Mouse (Mus musculus) heart, postnatal 10 days (tissue): ENCODE data around the gene Hmgn1. TPM values are rescaled to one million over a fixed set of nuclear protein-coding genes. Genes with fewer than 3 reads are reported as not detected.
"Not testable (repeated sequence)": the region's sequence is repeated elsewhere in the genome, so short reads cannot be mapped to it uniquely, and the experiment has no call there.

Experiments
- DNase-seq, 2 experiments: peaks; one replicate each; pipeline ENCODE4 v3.0.0; 2021
- intact Hi-C: fragments of 180-260 bp; cut with DNase I; formaldehyde crosslinking; loops from one replicate; pipeline ENCODE4 v1.15.1; 2025
- total RNA-seq, 2 experiments: library from RNA; stranded (reverse); gene quantifications; 2 replicates each; pipeline ENCODE4 v1.2.3; 2021

Gene Hmgn1
- total RNA-seq, 2 experiments from 2014 or later, result 94.6 to 120 TPM

DNA sequence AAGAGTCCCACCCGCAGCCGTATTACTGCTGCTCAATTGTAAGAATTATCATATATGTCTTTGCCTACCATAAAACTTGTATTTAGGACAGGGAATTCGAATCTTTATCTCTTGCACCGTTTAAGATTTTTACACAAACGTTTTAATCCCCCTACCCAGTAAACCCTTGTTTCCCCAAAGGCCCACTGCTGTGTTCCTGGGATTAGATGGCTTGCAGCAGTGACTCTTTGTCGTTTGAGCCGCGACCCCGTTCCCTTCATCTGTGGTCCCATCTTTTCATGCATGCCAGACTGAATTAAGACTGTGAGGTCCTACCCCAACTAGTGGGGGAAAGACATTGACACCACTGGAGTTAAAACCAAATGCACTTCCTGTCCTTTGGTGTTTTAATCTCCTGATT, 937 bp upstream of the Hmgn1 start:
- no peak for DNase-seq
- intact Hi-C loops, result loop anchor here (2.0 kb wide), 1 partner anchor 16 kb away; the partner anchor contains the start of gene Wrb

DNA sequence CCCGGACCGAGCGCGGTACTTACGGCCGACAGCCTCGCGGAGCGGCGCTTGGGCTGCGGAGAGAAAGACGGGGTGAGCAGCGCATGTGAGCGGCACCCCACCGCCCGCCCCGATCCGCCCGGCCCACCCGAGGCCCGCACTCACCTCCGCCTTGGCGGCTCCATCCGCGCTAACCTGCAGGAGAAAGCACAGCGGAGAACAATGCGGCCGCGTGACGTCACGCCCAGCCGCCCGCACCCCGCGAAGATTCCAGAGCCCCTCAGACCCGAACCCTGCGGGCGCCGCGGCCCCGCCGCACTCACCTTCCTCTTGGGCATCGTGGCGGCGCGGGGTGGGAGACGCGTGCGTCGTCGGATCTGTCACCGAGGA, 257 bp downstream of the Hmgn1 start:
- intact Hi-C loops, result loop anchor here (1.0 kb wide), 1 partner anchor 43 kb away; no protein-coding TSS in a partner anchor
- no peak for DNase-seq

DNA sequence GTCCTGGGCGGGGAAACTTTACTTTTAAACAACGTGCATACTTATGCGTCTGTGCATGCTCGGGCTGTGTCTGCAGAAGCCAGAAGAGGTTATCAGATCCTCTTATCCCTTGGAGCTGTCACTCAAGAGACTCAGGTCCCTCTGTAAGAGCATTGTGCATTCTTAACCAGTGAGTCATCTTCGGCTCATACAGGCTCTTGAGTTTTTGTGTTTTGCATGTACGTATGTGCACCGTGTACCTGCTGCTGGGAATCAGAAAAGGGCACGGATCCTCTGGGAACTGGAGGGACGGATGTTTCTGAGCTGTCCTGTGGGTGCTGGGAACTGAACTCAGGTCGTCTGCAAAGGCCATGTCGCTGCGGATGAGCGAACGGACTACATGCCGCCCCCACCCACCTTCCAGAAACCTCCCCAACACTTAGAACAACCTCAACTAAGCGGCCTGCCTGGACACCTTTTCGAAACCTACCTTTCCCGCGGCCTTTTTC, 801 bp downstream of the Hmgn1 start:
- intact Hi-C loops, result loop anchor here (1.0 kb wide), 1 partner anchor 42 kb away; no protein-coding TSS in a partner anchor
- peak; percentile 14 to 30 for DNase-seq

DNA sequence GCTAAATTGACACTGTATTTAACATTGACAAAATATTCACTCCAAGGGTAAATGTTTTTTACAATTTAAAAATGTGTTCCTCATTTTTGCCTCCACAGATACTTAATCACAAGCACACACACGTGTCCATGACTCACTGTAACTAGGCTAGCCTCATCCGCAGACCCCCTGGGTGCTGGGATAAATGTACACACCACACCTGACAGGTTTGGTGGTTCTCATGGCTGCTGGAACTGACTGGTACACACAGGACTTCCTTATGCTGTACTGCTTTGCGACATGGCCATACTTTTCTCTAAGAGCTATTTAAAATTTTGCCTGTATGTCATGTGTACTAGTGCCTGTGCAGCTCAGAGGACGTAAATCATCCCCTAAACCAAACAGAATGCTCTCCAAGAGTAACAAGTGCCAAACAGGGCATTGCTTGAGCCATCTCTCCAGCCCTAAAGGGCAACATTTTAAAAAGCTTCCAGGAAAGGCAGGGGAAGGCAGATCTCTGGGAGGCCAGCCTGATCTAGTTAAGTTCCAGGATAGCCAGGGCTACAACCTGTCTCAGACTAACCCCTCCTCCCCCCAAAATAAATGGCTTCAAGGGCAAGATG, 7.4 kb downstream of the Hmgn1 start:
- intact Hi-C loops, result no loop called here
- DNase-seq, result no peak

DNA sequence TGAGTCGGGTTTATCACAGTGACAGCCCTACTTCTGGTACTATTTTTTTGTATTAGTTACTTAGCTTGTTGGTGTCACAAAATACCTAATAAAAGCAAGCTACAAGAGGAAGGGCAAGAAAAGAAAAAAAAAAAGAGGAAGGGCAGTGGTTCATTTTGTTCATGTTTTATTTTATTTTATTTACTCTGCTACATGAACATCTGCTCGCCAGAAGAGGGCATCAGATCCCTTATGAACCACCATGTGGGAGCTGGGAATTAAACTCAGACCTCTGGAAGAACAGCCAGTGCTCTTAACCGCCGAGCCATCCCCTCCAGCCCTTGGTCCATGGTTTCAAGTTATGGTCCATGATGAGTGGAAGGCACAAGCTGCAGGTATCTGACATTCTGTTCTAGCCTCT, 12.8 kb downstream of the Hmgn1 start:
- no peak for DNase-seq
- intact Hi-C loops, result no loop called here

DNA sequence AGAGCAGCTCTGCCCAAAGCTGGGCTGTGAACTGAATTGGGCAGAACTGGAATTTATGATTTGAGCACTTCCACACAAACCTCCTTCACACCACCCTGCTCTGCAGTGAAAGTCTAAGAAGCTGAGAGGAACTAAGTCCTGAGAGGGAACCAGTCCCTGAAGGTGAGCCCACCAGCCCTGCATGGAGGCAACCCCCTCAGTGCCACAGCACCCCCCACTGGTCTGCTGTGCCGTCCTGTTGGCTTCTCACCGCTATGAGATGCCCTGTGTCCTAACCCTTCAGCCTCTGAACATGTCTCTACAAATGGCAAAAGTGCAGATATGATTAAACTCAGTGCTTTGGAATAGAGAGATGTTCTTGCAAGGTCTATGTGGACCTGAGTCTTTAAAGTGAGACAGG, 14.8 kb downstream of the Hmgn1 start:
- no peak for DNase-seq
- intact Hi-C loops, result no loop called here

DNA sequence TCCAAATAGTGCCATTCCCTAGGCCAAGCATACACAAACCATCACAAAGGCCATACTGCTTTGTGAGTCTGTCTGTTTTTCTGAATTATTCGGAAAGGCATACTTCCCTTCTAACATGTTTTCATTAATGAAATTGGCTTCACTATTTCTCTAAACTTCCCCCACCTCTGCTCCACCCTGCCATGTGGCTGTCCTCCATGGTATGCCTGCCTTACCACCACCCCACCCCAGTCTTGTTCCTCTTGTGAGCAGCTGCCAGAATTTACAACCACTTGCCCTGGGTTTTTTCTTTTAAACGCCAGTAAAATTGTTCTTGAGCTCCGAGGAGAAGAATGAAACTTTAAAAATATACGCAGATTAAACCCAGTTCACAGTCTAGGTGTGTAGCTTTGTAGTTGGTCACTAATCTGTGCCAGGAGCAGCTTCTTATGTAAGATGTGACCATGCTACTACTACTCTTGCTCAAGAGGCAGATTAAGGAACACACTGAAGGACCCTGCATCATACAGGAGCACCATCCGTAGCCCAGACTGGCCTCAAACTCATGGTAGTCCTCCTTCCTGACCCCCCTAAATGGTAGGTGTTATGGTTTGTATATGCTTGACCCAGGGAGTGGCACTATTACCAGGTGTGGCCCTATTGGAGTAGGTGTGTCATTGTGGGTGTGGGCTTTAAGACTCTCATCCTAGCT, 16.7 kb downstream of the Hmgn1 start:
- intact Hi-C loops, result no loop called here
- DNase-seq, result no peak

DNA sequence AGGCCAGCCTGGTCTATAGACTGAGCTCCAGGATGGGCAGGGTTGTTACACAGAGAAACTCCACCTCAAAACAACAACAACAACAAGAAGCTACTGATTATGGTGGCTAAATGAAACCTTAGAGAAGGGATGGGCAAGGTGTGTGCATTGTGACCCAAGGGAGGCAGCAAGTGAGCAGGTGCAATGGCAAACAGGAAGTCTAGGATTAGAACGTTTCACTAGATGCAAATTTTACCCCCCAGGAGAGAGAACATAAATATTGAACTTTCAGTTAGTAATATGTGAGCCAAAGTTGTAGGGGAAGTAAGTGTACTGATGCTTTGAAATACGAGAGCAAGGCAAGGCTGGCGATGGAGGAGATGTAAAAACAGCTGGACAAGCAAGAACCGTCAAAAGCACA, 17.9 kb downstream of the Hmgn1 start:
- intact Hi-C loops, result no loop called here
- DNase-seq, result no peak

DNA sequence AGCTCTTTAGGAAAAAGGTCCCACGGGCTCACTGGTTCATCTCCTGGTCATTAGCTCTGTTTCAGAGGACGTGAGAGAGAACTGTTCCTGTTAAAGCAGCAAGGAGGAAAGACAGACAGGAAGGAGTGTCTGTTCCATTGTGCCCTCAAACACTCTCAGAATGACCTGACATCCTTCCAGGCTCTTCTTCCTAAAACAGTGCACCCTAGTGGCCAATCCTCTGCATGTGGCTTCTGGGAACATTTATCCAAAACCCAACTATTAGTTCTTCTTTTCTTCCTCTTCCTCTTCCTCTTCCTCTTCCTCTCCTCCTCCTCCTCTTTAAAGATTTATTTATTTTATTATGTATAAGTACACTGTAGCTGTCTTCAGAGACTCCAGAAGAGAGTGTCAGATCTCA, 24.5 kb downstream of the Hmgn1 start:
- intact Hi-C loops, result no loop called here
- DNase-seq, result peak in 1 of 2 experiments; percentile 62

DNA sequence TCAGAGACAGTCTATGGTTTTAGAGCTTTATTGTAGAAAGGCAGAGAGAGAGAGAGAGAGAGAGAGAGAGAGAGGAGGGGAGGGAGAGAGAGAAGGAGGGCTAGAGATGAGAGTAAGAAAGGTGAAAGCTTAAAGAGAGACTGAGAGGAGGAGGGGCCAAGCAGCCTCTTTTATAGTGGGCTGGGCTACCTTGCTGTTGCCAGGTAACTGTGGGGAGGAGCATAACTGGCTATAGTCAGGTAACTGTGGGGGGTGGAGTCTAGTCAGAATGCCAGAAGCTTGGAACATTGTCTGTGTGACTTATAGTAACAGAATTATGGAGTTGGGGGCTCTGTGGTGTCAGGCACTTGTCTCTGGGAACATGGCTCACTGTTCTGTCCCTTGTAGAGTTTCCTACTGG, 29.7 kb downstream of the Hmgn1 start:
- intact Hi-C loops, DNase-seq: not testable (repeated sequence)

DNA sequence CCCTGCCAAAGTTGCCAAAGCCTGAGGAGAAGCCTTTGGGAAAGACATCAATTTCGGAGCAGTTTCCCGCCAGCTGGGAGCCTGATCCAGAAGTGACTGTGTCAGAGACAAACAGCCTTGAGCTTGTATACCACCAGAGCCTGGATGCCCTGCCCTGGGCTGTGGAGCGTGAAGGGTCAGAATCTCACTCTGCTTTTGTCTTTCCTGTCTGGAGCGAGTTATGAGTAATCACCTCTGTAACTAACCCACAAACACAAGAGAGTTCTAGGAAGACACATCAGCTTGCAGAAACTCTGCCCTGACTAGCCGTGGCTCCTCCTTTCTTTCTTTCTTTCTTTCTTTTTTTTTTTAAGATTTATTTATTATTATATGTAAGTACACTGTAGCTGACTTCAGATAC, 31.6 kb downstream of the Hmgn1 start:
- intact Hi-C loops, result no loop called here
- no peak for DNase-seq

DNA sequence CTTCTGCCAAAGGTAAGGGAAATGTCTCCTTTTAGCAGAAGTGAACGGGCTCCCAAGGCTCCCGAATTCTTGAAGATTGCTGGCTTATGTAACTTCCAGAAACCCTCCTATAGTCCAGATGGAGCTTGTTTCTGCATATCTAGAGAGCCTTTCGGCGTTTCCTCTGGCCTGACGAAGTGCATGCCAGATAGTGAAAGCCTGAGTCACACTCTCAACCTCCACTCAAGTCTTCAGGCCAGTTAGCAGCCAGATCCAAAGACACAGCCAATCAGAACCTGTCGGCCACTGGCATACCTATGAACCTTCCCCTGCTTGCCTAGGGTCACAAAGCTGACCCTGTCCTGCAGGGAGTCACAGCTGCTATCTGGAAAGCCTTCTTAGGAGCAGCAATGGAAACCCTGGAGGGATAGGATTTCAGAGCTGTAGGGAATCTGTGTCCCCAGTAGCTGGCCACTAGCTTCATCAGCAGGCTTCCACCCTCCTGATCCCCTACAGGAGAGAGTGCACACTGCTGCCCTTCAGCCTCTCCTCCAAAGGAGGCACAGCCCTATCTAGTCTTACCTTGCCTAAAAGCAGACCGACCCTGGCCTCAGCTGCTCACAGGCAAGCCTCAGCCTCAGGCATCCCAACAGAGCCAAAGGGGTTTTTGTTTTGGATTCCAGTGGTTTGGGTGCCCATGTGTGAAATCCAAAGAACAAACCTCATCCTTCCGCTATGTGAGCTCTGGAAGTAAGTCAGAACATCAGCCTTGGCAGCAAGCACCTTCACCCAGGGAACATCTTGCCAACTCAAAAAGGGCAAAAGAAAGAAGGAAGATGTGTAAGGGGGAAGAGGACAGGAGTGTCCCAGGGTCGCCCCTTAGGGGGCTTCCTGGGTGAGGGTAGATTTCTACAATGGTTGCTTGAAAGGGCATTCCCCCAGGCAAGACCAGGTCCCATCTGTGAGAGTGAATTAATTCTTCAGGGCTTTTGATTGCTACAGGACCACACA, 35.7 kb downstream of the Hmgn1 start:
- intact Hi-C loops, result no loop called here

DNA sequence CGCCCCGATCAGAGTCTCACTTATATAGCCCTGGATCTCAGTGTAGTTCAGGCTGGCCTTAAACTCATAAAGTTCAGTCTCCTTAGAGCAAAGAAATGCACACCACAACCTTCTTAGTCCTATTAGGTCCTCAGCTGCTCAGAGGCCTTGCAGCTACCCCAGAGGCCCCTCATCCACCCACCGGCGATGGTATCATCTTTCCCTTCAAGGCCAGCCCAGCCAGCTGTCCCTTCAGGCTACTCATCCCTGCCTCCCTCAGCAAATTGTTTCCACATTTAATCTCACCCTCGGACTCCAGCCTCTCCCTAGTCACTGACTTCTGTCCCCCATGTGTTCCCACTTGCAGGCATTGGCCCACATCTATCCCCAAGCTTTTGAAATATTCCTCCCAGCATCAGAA, 39.4 kb downstream of the Hmgn1 start:
- no peak for DNase-seq
- intact Hi-C loops, result no loop called here

More for the DNA sequence above, 35.7 kb downstream of the Hmgn1 start:
- DNase-seq, result peak; percentile 48 to 57

DNA sequence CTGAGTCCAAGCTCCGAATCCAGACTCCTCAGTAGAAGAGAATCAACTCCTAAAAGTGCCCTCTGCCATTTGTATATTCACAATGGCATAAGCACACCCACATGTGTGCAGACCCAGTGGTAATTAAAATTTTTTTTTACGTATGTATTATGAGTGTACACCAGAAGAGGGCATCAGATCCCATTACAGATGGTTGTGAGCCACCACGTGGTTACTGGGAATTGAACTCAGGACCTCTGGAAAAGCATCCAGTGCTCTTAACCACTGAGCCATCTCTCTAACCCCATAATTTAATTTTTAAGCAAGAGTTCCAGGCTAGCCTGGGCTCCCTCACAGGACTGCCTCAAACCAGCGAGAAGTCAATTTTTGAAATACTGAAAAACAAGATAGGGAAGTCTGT, 40.1 kb downstream of the Hmgn1 start:
- DNase-seq, result no peak
- intact Hi-C loops, result no loop called here

DNA sequence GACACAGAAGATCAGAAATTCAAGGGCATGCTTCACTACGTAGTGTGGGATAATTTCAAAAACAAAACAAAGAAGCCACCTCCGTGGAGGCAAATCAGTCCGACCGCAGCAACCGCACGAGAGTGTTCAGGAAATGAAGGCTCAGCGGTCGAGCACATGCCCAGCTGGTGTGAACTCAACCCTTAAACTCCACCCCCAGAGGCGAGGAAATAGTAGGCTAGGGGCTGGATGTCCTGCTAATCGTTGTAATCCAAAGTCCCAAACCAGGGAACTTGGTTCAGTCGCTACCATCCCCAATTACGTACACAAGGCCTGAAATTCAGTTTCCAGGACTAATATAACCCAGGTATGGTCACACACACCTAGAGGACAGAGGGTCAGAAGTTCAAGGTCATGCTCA, 40.5 kb downstream of the Hmgn1 start:
- intact Hi-C loops, result no loop called here
- DNase-seq, result no peak

DNA sequence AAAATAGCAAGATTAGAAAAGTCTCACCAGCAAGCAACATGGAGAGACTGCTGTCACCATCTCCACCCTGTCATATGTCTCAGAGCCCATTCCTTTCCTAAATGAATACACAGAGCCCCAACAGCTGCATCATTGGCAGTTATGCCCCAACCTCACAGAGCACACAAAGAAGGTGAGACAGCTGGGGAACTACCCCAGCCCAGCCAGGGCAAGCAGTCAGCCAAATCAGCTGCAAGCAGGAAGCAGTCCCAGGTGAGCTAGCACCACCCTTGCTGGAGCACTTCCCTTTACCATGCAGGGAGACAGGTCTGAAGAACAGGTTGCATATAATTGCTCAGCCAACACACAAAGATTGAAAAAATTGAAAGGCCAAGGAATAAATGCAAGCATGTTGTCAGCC, 41.9 kb downstream of the Hmgn1 start:
- DNase-seq, result no peak
- intact Hi-C loops, result no loop called here

DNA sequence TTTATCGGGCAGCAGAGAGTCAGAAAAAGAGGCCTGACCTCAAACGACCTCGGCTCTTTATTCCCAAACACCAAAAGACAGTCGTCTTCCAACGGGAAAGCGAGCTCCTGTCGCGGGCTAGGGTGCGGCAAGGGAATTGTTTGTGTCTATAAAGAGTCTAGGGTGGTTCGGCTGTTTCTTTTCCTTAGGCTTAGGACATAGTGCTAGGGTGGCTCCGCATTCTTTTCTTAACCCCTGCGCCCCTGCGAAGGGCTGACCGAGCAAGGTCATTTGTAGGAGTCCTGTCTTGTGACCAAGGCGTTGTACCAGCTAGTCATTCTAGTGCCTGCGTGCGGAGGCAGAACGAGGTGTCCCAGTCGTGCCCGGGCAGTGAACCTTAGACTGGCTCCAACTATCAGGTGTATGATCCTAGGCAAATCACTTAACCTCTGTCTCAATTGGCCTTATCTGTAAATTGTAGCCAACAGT, 44.3 kb downstream of the Hmgn1 start:
- intact Hi-C loops, result loop anchor here (2.0 kb wide), 1 partner anchor 62 kb away; the partner anchor contains the start of gene Wrb
- DNase-seq, result peak in 1 of 2 experiments; percentile 74

DNA sequence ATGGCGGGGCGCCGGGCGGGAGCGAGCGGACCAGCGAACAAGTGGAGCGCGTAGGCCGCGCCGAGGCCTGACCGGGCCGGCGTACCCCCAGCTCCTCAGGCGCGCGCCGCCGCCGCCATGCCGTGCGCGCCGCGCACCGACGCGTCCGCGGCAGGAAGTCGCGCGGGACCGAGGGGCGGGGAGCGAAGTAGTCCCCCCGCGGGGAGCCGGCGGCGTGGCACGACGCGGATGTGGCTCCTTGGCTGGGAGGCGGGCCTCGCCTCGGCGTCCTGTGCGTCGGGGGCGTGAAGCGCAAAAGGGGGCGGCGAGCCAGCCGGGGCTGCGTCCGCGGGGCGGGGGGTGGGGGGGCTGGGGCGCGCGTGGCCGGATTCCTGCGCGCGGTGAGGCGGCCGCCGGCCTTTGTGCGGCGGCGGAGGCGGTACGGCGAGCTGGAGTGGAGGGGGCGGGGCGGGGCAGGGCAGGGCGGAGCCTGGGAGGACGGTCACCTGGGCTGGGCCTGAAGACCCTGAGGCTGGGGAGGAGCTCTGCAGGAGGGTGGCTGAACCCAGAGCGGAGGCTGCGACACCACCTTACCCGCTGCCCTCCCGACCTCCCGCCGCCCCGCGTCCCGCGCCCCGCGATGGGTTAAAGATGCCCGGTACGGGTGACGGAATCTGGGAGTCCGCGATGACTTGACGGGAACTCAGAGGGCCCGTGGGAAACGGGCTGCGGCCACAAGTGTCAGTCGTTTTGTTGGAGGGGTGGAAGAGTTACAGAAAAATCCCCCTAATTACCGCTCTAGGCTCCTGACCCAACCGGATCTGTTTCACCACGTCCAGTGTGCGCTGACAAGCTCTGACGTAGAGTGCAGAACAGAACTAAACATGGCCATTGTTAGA, 45.0 kb downstream of the Hmgn1 start, which contains the start of gene Brwd1:
Gene Brwd1 (minus strand): TSS at position 226 of the 878 bp plus-strand sequence.
- intact Hi-C loops, result loop anchor here (2.0 kb wide), 1 partner anchor 62 kb away; the partner anchor contains the start of gene Wrb
- DNase-seq, result peak; percentile 93

DNA sequence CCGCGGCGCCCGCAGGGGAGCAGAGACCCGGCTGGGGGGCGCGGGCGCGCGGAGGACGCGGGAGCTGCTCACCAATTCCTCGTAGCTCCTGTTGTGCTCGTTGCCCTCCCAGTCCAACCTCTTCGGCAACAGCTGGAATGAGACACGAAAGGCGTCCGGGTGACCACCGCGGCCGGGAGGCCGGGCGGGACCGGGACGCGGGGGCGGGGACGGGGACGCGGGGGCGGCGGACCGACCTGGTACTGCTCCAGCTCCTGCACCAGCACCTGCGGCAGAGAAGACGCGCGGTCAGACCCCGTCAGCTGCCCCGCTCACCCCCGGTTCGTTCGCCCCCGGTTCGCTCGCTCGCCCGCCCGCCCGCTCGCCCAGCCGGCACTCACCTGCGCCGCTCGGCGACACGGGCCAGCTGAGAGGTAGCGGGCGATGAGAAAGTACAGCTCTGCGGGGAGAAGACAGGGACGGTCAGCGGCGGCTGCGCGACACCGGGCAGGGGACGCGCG, 45.7 kb downstream of the Hmgn1 start:
- DNase-seq, result peak in 1 of 2 experiments; percentile 75
- intact Hi-C loops, result loop anchor here (2.0 kb wide), 1 partner anchor 63 kb away; the partner anchor contains the start of gene Wrb
